Mouse (Mus musculus) kidney, postnatal 4 days (tissue): ENCODE data around the gene Gm38392.
A peak's percentile ranks its signal among the peaks of the same experiment; 100 is the strongest.

Experiments used
- DNase-seq, 2 experiments: peaks; one replicate each; pipeline ENCODE4 v3.0.0; 2021; ENCODE audit warnings: mixed read lengths in 2 of 2

Gm38392 gene

GRCm38 (mm10) chr3:88235216-88235615 lies 51.8 kb downstream of the Gm38392 start:
- DNase-seq: peak; percentile 59 to 60

DNA sequence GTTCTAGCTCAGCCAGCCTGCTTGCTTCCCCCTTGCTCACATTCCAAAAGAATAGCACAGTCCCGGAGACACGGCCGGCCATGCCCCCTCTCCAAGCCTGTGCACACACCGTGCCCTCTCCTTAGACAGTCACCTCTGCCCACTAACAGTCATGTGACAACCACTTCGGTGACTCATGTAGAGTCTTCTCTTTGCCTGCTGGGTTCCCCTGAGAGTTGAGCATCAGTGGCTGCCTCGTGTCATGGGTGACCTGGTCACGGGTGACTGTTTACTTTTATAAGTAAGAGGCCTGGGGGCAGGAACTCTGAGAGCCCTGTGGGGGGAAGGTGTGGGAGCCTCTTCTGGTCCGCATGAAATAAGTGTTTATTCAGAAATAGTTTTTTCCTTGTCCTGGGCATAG lies 53.0 kb downstream of the Gm38392 start:
- DNase-seq: no peak

GRCm38 (mm10) chr3:88232851-88233649 lies 54.0 kb downstream of the Gm38392 start:
- no peak for DNase-seq

GRCm38 (mm10) chr3:88232301-88232702 lies 54.7 kb downstream of the Gm38392 start:
- DNase-seq: no peak

DNA sequence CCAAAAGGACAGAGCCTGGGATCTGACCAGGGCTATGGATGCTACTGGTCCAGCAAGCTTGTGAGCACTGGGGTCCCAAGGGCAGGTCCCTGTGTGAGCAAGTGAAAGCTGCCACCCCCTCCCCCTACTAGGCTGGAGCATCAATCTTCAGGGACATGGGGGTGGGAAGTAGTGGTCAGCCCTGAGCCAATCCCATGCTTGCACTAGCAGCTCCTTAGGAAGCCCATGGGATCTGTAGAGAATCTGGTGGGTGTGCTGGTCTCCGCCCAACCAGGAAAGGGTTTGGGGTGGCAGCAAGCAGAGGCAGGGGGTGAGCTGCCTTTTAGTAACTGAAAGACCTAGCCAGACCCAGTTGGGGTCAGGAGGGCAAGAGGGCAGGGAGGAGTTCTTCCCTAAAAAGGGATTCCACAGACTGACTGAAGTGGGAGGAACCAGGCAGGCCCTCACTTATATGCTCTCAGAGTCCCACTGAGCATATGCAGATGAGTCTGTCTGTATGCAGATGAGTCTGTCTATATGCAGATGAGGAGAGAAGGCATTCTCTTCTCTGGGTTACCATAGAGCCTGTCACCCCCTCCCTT lies 55.9 kb downstream of the Gm38392 start:
- DNase-seq: no peak

- DNase-seq: peak; percentile 59 to 62
These were observed 56.6 kb downstream of the Gm38392 start for GRCm38 (mm10) chr3:88230262-88231047.

DNA sequence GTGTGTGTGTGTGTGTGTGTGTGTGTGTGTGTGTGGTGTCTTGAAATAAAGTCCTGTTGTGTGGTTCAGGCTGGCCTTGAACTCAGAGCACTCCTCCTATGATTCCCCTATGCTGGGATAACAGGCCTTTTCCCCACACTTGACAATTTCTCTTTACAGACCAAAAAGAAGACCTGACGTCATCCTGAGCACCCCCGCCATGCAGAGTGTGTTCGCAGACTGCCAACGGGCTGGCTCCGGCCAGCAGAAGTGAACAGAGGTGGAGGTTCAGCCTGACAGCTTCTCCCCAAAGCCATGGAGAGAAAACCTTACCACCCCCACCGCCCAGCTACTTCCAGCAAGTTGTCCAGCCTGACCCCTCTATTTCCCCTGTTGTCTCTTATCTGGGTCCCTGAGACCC lies 57.5 kb downstream of the Gm38392 start:
- no peak for DNase-seq

GRCm38 (mm10) chr3:88228906-88229305 lies 58.1 kb downstream of the Gm38392 start:
- peak; percentile 22 to 45 for DNase-seq

DNA sequence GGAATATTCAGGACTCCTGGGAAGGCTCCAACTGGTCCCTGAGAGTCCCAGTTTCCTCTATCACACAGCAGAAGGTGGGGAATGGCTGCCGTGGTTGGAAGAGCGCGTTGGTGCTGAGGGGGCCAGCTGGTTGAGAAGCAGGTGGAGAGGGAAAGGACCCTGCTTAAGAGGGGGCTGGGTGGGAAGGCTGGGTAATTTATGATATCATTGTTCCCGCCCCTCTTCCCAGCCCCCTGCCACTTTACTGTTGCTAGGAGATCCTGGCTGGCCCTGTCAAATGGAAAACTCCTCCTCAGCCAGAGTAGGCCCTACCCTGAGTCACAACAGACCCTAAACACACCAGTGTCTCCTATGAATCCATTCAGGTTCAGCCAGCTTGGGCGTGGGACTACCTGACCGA lies 59.0 kb downstream of the Gm38392 start:
- DNase-seq: no peak

DNA sequence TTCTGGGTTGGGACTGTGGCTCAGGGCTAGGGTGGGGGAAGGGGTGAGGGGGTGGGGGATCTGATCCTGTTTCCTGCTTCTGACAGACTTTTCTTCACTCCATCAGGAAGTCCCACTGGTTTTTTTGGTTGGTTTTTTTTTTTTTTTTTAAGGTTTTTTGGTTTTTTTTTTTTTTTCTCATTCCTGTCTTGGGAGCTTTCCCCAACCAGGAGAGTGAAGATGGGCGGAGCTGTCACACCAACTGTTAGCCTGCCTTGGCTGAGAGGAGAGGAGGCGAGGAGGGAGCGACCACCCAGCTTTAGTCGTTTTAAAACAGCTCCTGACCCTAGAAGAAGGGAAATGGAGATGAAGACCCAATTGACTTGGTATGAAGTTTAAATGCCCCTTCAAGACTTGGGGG lies 59.8 kb downstream of the Gm38392 start:
- DNase-seq: no peak

- no peak for DNase-seq
These were observed 60.7 kb downstream of the Gm38392 start for GRCm38 (mm10) chr3:88226101-88226845.

DNA sequence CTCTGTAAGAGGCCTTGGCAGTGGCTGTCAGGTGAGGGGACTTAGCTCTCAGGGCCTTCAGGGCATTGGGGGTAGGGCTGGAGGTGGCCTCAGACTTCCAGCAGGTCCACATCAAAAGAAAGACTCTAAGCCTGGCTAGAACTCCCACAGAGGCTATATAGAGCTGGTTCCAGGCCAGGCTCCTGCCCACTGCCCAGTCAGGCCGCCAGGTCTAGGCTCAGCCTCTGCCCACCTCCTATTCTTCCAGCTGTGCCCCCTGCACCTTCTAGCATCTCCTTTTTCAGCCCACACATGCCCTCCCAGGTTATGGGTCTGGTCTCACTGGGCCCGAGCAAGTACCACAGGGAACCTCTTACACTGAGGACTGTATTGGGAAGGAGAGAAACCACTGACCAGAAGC lies 62.1 kb downstream of the Gm38392 start:
- no peak for DNase-seq

GRCm38 (mm10) chr3:88222446-88222845 lies 64.6 kb downstream of the Gm38392 start:
- no peak for DNase-seq

- DNase-seq: no peak
These were observed 65.3 kb downstream of the Gm38392 start for GRCm38 (mm10) chr3:88221519-88222390.

- peak; percentile 94 to 95 for DNase-seq
These were observed 66.2 kb downstream of the Gm38392 start for GRCm38 (mm10) chr3:88220842-88221241.

DNA sequence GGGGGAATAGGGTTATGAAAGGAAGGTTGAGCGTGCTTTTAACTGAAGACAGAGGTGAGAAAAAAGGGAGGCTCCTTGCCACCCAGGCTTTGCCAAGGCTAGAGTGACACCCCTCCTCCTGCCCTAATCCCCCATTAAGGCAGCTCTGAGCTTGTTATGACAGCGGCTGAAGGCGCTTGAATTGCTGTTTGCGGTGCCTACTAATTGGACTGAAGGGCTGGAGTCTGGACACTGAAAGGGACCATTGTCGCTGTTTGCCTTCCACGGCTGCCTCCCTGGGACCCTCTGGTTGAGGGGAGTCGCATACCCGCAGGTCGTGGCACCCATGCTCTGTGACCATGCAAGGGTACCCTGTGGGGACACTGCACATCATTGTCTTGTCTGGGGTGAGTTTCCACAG lies 67.1 kb downstream of the Gm38392 start:
- DNase-seq: no peak

GRCm38 (mm10) chr3:88217679-88218078 lies 69.3 kb downstream of the Gm38392 start:
- no peak for DNase-seq

DNA sequence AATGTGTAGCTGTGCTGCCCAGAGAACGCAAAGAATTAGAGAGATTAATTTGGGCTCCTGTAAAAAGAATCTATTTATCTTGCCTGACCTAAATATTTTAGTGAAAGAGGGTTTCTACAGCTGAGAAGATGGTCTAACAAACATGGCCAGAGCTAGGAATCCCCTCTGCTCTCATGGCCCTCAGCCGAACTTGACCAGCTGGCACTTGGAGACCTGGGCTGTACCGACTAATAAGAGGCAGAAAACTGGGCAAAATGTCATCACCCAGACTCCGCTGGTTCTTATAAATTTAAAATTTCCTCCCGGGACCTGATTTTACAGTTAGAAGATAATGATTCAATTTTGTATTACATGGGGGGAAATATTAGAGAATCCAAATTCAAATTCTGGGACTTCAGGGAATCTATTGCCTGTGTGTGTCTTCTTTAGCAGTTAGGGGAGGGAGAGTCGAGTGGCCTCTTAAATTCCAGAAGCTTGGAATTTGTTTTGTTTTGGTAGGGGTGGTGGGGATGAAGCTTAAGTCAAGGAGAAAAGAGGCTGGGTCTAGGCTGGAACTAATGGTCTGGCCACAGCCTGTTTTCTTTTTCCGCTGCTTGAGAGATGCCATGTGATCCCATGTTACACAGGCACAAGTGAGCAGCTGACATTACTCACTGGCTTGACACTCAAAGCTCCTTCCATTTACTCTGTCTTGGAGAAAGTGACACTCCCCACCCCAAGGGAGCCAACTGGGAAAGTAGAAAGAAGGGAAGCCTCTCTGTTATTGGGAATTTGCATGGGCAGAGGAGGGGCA lies 70.3 kb downstream of the Gm38392 start:
- no peak for DNase-seq

DNA sequence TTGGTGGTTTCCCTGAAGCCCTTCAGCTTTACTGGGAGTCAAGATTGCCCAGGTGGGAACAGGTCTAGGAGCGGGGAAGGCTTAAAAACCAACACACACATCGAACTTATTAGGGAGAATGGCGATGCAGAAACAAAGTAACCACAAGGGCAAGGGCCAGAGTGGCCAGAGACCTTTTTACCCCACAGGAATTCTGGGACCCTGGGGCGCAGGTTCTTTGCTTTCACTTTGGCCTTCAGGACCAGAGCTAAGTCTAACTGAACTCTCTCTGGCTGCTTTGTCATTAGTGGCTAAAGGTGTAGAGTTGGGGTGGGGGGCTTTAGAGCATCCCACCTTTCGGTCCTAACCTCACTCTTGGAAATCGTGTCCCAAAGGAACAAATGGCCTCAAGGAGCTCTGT lies 70.9 kb downstream of the Gm38392 start:
- DNase-seq: no peak

- peak in 1 of 2 experiments; percentile 16 for DNase-seq
These were observed 71.4 kb downstream of the Gm38392 start for GRCm38 (mm10) chr3:88215553-88216004.

DNA sequence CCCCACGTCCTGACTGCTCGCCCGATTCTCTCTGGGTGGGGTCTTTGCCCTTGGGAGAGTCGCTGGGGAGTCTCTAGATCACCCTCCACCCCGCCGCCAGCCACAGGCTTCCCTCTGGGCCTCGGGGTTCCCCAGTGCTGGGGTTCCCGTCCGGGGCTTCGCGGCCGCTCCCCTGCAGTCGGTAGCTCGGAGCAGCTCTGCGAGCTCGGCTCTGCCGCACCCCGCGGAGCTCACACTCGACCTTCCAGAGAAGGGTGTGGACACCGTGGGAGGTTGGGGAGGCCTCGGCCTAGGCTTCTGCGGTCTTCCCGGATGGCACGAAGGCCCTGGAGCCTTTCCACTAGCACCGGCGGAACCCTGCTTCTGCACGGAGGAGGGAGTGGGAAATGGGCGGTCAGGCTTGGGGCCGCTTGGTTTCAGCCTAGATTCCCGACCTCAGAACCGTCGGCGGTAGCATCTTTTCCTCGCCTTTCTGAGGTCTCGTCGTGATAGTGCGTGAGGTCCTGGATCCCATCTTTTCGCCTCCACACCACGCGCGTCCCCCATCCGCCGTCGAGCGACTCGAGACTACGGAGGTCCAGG lies 71.9 kb downstream of the Gm38392 start:
- peak; percentile 17 to 18 for DNase-seq
